Mouse (Mus musculus): ENCODE data around the gene Zfp777. TPM values are rescaled to one million over a fixed set of nuclear protein-coding genes. Genes with fewer than 3 reads are reported as not detected.

Gene Zfp777
- polyA plus RNA-seq, 1 experiment from 2014 or later: 2.8 TPM

GRCm38 (mm10) chr6:48024994-48025345 is 23.7 kb downstream of the Zfp777 start:
- no peak overlapping the region for H3K9ac ChIP-seq
- H3K4me2 ChIP-seq: no peak overlapping the region
- no peaks in the 10 kb centered on the region for H3K4me1 ChIP-seq (replicated peaks)
- peaks cover 21% of the 10 kb centered on the region for H3K9me3 ChIP-seq (replicated peaks)
- 88% methylated on average over 21 of the region's 21 CpGs for WGBS
- H3K36me3 ChIP-seq: peaks cover 70% of the 10 kb centered on the region
- peaks cover 38% of the 10 kb centered on the region for H3K27me3 ChIP-seq
- H3K4me3 ChIP-seq: no peak overlapping the region
- ATAC-seq (replicated peaks; ENCODE audit: insufficient number of reproducible peaks, insufficient read depth, low FRiP score, low read depth): no peak
- H3K27ac ChIP-seq: no peak overlapping the region

DNA sequence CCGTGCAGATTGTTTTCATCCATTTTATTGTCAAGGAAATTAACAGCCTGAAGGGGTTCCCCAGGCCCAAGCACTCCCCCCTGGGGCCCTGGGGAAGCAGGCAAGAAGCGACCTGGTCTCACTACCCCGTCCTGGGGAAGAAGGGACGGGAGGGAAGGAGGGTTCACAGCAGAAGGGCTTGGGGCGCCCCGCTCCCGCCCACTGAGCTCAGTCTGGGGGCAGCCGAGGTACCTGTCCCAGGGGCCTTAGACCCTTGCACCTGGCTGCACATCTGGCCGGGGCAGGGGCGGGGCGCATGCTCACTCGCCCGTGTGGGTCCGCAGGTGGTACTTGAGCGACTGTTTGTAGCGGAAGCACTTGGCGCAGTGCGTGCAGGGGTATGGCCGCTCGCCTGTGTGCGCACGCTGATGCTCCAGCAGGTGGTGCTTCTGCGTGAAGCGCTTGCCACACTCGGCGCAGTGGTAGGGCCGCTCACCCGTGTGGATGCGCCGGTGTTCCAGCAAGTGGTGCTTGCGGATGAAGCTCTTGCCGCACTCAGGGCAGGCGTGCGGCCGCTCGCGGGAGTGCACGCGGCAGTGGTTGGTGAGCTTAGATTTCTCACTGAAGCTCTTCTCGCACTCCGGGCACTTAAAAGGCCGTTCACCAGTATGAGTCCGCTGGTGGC is 24.2 kb downstream of the Zfp777 start:
- no peak for ATAC-seq (replicated peaks; ENCODE audit: insufficient number of reproducible peaks, insufficient read depth, low FRiP score, low read depth)
- Histone ChIP-seq H3K36me3 (peaks cover 65% of the 10 kb centered on the region), H3K27ac (no peak overlapping the region), H3K4me2 (no peak overlapping the region), H3K4me3 (no peak overlapping the region), H3K9ac (no peak overlapping the region), H3K9me3 (replicated peaks) (peaks cover 21% of the 10 kb centered on the region), H3K27me3 (peaks cover 42% of the 10 kb centered on the region), H3K4me1 (replicated peaks) (no peaks in the 10 kb centered on the region)
- 93% methylated on average over 43 of the region's 43 CpGs for WGBS

DNA sequence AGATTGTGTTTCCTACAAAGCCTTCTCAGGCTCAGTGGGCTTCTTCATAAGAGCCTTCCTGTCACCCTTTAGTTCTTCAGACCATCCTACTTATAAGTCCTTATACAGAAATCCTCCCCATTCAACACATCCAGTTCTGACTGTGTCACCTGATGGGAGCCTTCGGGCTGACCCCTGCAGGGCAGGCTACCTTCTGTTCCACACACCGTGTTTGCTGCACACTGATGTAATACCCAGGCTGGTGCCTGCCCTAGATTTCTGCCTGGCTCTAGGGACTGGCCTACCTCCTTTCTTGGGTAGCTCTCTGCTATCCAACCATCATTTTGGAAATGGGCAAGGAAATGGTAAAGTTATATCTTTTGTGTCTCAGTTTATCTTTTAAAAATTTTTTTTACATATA is 26.0 kb downstream of the Zfp777 start:
- H3K27me3 ChIP-seq: peaks cover 60% of the 10 kb centered on the region
- H3K27ac ChIP-seq: no peak overlapping the region
- H3K9ac ChIP-seq: no peak overlapping the region
- peaks cover 48% of the 10 kb centered on the region for H3K36me3 ChIP-seq
- no peak for ATAC-seq (replicated peaks; ENCODE audit: insufficient number of reproducible peaks, insufficient read depth, low FRiP score, low read depth)
- WGBS: 88% methylated on average over 2 of the region's 2 CpGs
- no peak overlapping the region for H3K4me2 ChIP-seq
- peaks cover 21% of the 10 kb centered on the region for H3K9me3 ChIP-seq (replicated peaks)
- H3K4me1 ChIP-seq (replicated peaks): no peaks in the 10 kb centered on the region
- H3K4me3 ChIP-seq: no peak overlapping the region

DNA sequence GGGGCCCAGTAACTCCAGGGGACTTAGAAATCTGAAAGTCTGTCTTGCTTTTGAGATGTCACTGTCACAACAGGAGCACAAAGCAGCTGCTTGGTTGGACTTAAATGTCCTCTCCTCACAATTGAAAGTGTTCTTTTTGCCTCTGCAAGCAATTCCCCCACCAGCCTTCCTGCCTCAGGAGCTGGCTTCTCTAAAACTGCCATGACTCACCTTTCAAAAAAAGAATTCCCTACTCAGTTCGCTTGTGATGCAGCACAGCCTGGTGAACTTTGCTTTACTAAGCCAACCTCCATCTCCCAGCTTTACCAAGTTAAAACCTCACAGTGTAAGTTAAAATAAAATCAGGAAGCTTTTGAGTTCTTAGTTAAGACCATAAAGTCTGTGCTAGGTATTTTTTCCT is 27.0 kb downstream of the Zfp777 start:
- 74% methylated on average over 1 of the region's 1 CpGs for WGBS
- peaks cover 70% of the 10 kb centered on the region for H3K27me3 ChIP-seq
- H3K36me3 ChIP-seq: peaks cover 38% of the 10 kb centered on the region

DNA sequence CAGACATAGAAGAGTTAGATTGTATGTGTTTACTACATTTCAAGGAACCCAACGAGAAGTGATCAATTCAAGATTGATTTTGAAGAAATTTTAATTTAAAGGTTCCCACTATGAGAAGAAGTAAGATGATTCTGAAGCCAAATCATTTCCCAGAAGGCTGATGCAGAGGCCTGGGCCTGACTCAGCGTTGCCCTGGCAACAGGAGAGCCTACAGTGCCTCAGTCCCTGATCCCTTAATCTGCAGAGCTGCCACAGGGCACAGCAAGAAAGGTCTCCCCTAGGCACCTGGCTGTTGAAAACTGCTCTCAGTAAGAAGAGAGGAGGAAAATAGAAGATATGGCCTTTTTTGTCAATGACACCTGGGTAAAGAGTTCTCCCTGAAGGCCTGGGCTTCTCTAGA is 28.7 kb downstream of the Zfp777 start:
- Histone ChIP-seq H3K4me3 (no peak overlapping the region), H3K4me1 (replicated peaks) (peaks cover 5% of the 10 kb centered on the region; the same call in 1 of the 2 replicates), H3K27me3 (peaks cover 86% of the 10 kb centered on the region), H3K27ac (no peak overlapping the region), H3K4me2 (no peak overlapping the region), H3K9me3 (replicated peaks) (peaks cover 13% of the 10 kb centered on the region), H3K9ac (no peak overlapping the region), H3K36me3 (peaks cover 22% of the 10 kb centered on the region)
- WGBS: 86% methylated on average over 2 of the region's 2 CpGs
- ATAC-seq (replicated peaks; ENCODE audit: insufficient number of reproducible peaks, insufficient read depth, low FRiP score, low read depth): no peak

More for the DNA sequence above, 27.0 kb downstream of the Zfp777 start:
- ATAC-seq (replicated peaks; ENCODE audit: insufficient number of reproducible peaks, insufficient read depth, low FRiP score, low read depth): no peak
- no peaks in the 10 kb centered on the region for H3K4me1 ChIP-seq (replicated peaks)
- no peak overlapping the region for H3K4me2 ChIP-seq
- peaks cover 21% of the 10 kb centered on the region for H3K9me3 ChIP-seq (replicated peaks)
- no peak overlapping the region for H3K9ac ChIP-seq
- H3K4me3 ChIP-seq: no peak overlapping the region
- H3K27ac ChIP-seq: no peak overlapping the region

- Histone ChIP-seq H3K36me3 (no peaks in the 10 kb centered on the region), H3K4me3 (no peak overlapping the region), H3K27ac (no peak overlapping the region), H3K4me1 (replicated peaks) (peaks cover 5% of the 10 kb centered on the region; the same call in 1 of the 2 replicates), H3K9me3 (replicated peaks) (no peaks in the 10 kb centered on the region), H3K27me3 (peaks cover 97% of the 10 kb centered on the region), H3K4me2 (no peak overlapping the region), H3K9ac (no peak overlapping the region)
- 91% methylated on average over 9 of the region's 9 CpGs for whole genome bisulfite sequencing
- no peak for ATAC-seq (replicated peaks; ENCODE audit: insufficient number of reproducible peaks, insufficient read depth, low FRiP score, low read depth)
Observed at GRCm38 (mm10) chr6:48016841-48017240, 31.9 kb downstream of the Zfp777 start.

- no peaks in the 10 kb centered on the region for H3K36me3 ChIP-seq
- under 1% methylated on average over 24 of the region's 24 CpGs for WGBS
- 0 out of 2 replicates have a peak overlapping the region, but pooled peaks have one; percentile 32 for H3K9ac ChIP-seq
- peaks cover 9% of the 10 kb centered on the region; the same call in 1 of the 2 replicates for H3K4me1 ChIP-seq (replicated peaks)
- no peak overlapping the region for H3K27ac ChIP-seq
- peaks cover 97% of the 10 kb centered on the region for H3K27me3 ChIP-seq
- H3K4me2 ChIP-seq: peak overlapping the region; percentile 65
- ATAC-seq (replicated peaks; ENCODE audit: insufficient number of reproducible peaks, insufficient read depth, low FRiP score, low read depth): peak; percentile 76
- no peaks in the 10 kb centered on the region for H3K9me3 ChIP-seq (replicated peaks)
- H3K4me3 ChIP-seq: peak overlapping the region; percentile 42
Observed at GRCm38 (mm10) chr6:48016090-48016521, 32.6 kb downstream of the Zfp777 start.

DNA sequence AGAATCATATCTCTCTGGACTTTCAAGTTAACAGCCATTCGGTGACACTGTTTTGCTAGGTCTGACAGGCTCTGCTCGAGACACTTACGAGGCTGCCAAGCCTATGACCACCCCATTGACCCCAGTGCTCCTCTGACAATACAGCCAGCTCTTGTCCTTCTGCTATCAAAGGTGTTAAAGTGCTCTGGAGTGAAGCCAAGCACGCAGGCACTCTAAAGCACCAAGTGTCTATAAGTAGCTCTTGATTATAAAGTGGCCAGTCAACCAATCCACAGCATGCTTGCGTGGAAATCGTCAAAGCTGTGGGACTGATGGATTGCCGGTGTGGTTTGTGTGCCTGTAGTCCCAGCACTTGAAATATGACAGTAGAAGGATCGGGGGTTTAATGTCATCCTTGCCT is 38.0 kb downstream of the Zfp777 start:
- Histone ChIP-seq H3K9me3 (replicated peaks) (no peaks in the 10 kb centered on the region), H3K4me2 (peak overlapping the region; percentile 11; the same call in 1 of the 2 replicates), H3K36me3 (no peaks in the 10 kb centered on the region), H3K27me3 (peaks cover 78% of the 10 kb centered on the region), H3K27ac (no peak overlapping the region), H3K4me3 (no peak overlapping the region), H3K4me1 (replicated peaks) (peaks cover 7% of the 10 kb centered on the region; the same call in 1 of the 2 replicates), H3K9ac (no peak overlapping the region)
- WGBS: 26% methylated on average over 8 of the region's 8 CpGs
- peak; percentile 92 for ATAC-seq (replicated peaks; ENCODE audit: insufficient number of reproducible peaks, insufficient read depth, low FRiP score, low read depth)

DNA sequence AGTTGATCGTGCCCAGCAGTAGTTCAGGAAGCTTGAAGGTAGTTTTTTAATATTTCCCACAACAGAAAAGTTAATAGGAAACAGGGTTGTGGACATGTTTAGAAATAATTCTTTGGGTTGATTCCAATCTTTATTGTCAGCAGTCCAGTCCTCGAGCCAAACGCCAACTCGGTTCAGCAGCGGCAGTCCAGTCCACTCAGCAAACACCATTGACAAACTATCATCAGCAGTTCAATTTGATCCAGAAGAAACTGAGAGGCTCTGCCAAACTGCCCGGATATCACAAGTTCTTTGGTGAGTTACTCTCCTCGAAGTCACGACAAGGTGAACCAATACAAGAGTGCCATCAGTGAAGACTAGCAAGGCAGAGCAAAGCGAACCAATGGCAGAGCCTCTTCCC is 53.0 kb downstream of the Zfp777 start:
- ATAC-seq (replicated peaks; ENCODE audit: insufficient number of reproducible peaks, insufficient read depth, low FRiP score, low read depth): no peak
- H3K9me3 ChIP-seq (replicated peaks): peaks cover 5% of the 10 kb centered on the region; the same call in 1 of the 2 replicates
- no peak overlapping the region for H3K9ac ChIP-seq
- WGBS: 85% methylated on average over 9 of the region's 9 CpGs
- H3K4me3 ChIP-seq: no peak overlapping the region
- H3K36me3 ChIP-seq: no peaks in the 10 kb centered on the region
- H3K4me2 ChIP-seq: no peak overlapping the region
- no peak overlapping the region for H3K27ac ChIP-seq
- peaks cover 90% of the 10 kb centered on the region for H3K27me3 ChIP-seq
- no peaks in the 10 kb centered on the region for H3K4me1 ChIP-seq (replicated peaks)

GRCm38 (mm10) chr6:47983936-47984335 is 64.8 kb downstream of the Zfp777 start:
- ATAC-seq (replicated peaks; ENCODE audit: insufficient number of reproducible peaks, insufficient read depth, low FRiP score, low read depth): no peak
- H3K27me3 ChIP-seq: peaks cover 86% of the 10 kb centered on the region
- H3K4me1 ChIP-seq (replicated peaks): no peaks in the 10 kb centered on the region
- H3K9ac ChIP-seq: no peak overlapping the region
- H3K4me2 ChIP-seq: no peak overlapping the region
- 29% methylated on average over 2 of the region's 2 CpGs for WGBS
- H3K9me3 ChIP-seq (replicated peaks): 0 out of 2 replicates have a peak, but pooled peaks cover 2% of the 10 kb centered on the region
- H3K27ac ChIP-seq: no peak overlapping the region
- H3K4me3 ChIP-seq: no peak overlapping the region
- no peaks in the 10 kb centered on the region for H3K36me3 ChIP-seq

DNA sequence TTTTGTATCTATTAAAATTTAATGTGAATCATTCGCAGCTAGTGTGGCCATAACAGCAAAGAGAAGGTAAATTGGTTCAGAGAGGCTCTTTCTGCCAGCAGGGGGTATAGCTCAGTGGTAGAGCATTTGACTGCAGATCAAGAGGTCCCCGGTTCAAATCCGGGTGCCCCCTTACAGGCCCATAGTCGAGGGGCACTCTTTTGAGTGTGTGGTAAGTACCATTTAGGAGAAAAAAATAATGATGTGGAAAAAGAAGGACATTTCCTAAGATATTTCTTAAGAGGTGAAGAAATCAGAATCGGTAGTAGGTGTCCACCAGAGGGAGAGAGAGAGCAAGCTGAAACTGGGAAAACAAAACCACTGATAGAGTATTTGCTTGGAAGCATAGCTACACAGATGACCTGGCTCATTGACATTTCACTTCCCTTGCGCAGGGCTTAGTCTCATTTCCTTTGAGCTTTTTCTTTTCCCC is 69.8 kb downstream of the Zfp777 start:
- H3K4me3 ChIP-seq: no peak overlapping the region
- no peaks in the 10 kb centered on the region for H3K9me3 ChIP-seq (replicated peaks)
- H3K9ac ChIP-seq: no peak overlapping the region
- ATAC-seq (replicated peaks; ENCODE audit: insufficient number of reproducible peaks, insufficient read depth, low FRiP score, low read depth): peak; percentile 81
- peaks cover 71% of the 10 kb centered on the region for H3K27me3 ChIP-seq
- H3K36me3 ChIP-seq: no peaks in the 10 kb centered on the region
- H3K27ac ChIP-seq: no peak overlapping the region
- no peak overlapping the region for H3K4me2 ChIP-seq
- no peaks in the 10 kb centered on the region for H3K4me1 ChIP-seq (replicated peaks)
- 13% methylated on average over 6 of the region's 6 CpGs for WGBS

- no peak overlapping the region for H3K4me2 ChIP-seq
- no peak overlapping the region for H3K27ac ChIP-seq
- WGBS: 75% methylated on average over 1 of the region's 1 CpGs
Observed at GRCm38 (mm10) chr6:47974599-47974998, 74.1 kb downstream of the Zfp777 start.

More at GRCm38 (mm10) chr6:47974599-47974998, 74.1 kb downstream of the Zfp777 start:
- Histone ChIP-seq H3K27me3 (peaks cover 59% of the 10 kb centered on the region), H3K4me1 (replicated peaks) (no peaks in the 10 kb centered on the region), H3K36me3 (no peaks in the 10 kb centered on the region), H3K4me3 (no peak overlapping the region), H3K9ac (no peak overlapping the region), H3K9me3 (replicated peaks) (no peaks in the 10 kb centered on the region)
- ATAC-seq (replicated peaks; ENCODE audit: insufficient number of reproducible peaks, insufficient read depth, low FRiP score, low read depth): no peak
